Mouse (Mus musculus) MEL (cell line): ENCODE data around the gene Cfap299. TPM values are rescaled to one million over a fixed set of nuclear protein-coding genes. Genes with fewer than 3 reads are reported as not detected.

Source experiments
- DNase-seq: peaks from one replicate; pipeline ENCODE4 v3.0.0; 2011; ENCODE audit warnings: low read depth, low spot score
- H3K27ac ChIP-seq: 2 replicates; pipeline ENCODE4 v1.5.1; 2012; ENCODE audit warnings: low read depth, mild to moderate bottlenecking, control low read depth, low read length, moderate library complexity; ENCODE audit not compliant: control insufficient read depth
- H3K27me3 ChIP-seq, 2 experiments: fragments of 150-350 bp in 1 of 2; sonication (generic) in 1 of 2; 2 replicates each; pipeline ENCODE4 v1.6.1; 2012; ENCODE audit warnings: low read length in 2 of 2, mild to moderate bottlenecking in 2 of 2, improper control_type of control experiment in 1 of 2, moderate library complexity in 1 of 2; ENCODE audit not compliant: insufficient read depth in 2 of 2, control insufficient read depth in 1 of 2
- H3K36me3 ChIP-seq, 2 experiments: 2 replicates each; pipeline ENCODE4 v1.6.1; 2012 to 2014; ENCODE audit warnings: low read length in 2 of 2, improper control_type of control experiment in 1 of 2, inconsistent platforms in 1 of 2, mild to moderate bottlenecking in 1 of 2; ENCODE audit not compliant: insufficient read depth in 2 of 2, control insufficient read depth in 1 of 2
- H3K4me1 ChIP-seq, 2 experiments: fragments of 150-350 bp in 1 of 2; sonication (generic) in 1 of 2; 2 replicates each; pipeline ENCODE4 v1.6.1; 2012; ENCODE audit warnings: low read length in 2 of 2, improper control_type of control experiment in 1 of 2, mild to moderate bottlenecking in 1 of 2; ENCODE audit not compliant: insufficient read depth in 2 of 2, control insufficient read depth in 1 of 2
- H3K4me3 ChIP-seq, 2 experiments: fragments of 150-350 bp in 1 of 2; sonication (generic) in 1 of 2; 2 replicates each; pipeline ENCODE4 v1.5.1; 2012; ENCODE audit warnings: low read depth in 2 of 2, low read length in 2 of 2, mild to moderate bottlenecking in 2 of 2, moderate library complexity in 2 of 2, control low read depth in 1 of 2, improper control_type of control experiment in 1 of 2; ENCODE audit not compliant: control insufficient read depth in 1 of 2, insufficient read depth in 1 of 2
- H3K79me2 ChIP-seq: 2 replicates; pipeline ENCODE4 v1.6.1; 2012; ENCODE audit warnings: mild to moderate bottlenecking, low read length, moderate library complexity; ENCODE audit not compliant: control insufficient read depth, poor library complexity, insufficient read depth
- H3K9ac ChIP-seq: 2 replicates; pipeline ENCODE4 v1.6.1; 2012; ENCODE audit warnings: low read depth, mild to moderate bottlenecking, control low read depth, low read length, moderate library complexity; ENCODE audit not compliant: control insufficient read depth, poor library complexity, severe bottlenecking
- H3K9me3 ChIP-seq: fragments of 150-350 bp; sonication (generic); replicated peaks from 2 replicates; pipeline ENCODE4 v1.6.1; 2012; ENCODE audit warnings: mild to moderate bottlenecking, low read length, improper control_type of control experiment, moderate library complexity; ENCODE audit not compliant: insufficient read depth
- BHLHE40 ChIP-seq: IDR thresholded peaks from 2 replicates; pipeline ENCODE4 v1.6.1; 2012; ENCODE audit warnings: low read depth, mild to moderate bottlenecking, inconsistent platforms, low read length, improper control_type of control experiment, borderline replicate concordance
- CHD1 ChIP-seq: IDR thresholded peaks from 2 replicates; pipeline ENCODE4 v1.6.1; 2012; ENCODE audit warnings: low read depth, mild to moderate bottlenecking, inconsistent platforms, low read length, improper control_type of control experiment
- CHD2 ChIP-seq: IDR thresholded peaks from 2 replicates; pipeline ENCODE4 v1.6.1; 2011; ENCODE audit warnings: low read length, improper control_type of control experiment
- E2F4 ChIP-seq: IDR thresholded peaks from 2 replicates; pipeline ENCODE4 v1.6.1; 2011; ENCODE audit warnings: low read depth, low read length, improper control_type of control experiment, borderline replicate concordance
- ELF1 ChIP-seq: IDR thresholded peaks from 2 replicates; pipeline ENCODE4 v1.6.1; 2014; ENCODE audit warnings: low read depth, mild to moderate bottlenecking, inconsistent platforms, low read length, improper control_type of control experiment, moderate library complexity
- EP300 ChIP-seq, 2 experiments: IDR thresholded peaks; 2 replicates each; pipeline ENCODE4 v1.6.1; 2011; ENCODE audit warnings: improper control_type of control experiment in 2 of 2, low read length in 2 of 2, low read depth in 1 of 2, mild to moderate bottlenecking in 1 of 2
- ETS1 ChIP-seq: IDR thresholded peaks from 2 replicates; pipeline ENCODE4 v1.6.1; 2012; ENCODE audit warnings: low read depth, mild to moderate bottlenecking, inconsistent platforms, low read length, improper control_type of control experiment, moderate library complexity
- GATA1 ChIP-seq: IDR thresholded peaks from 2 replicates; pipeline ENCODE4 v1.6.1; 2011; ENCODE audit warnings: low read depth, low read length, improper control_type of control experiment
- HCFC1 ChIP-seq: IDR thresholded peaks from 2 replicates; pipeline ENCODE4 v1.6.1; 2012; ENCODE audit warnings: low read depth, mild to moderate bottlenecking, inconsistent platforms, low read length, improper control_type of control experiment, moderate library complexity
- KAT2A ChIP-seq: conservative IDR thresholded peaks from 2 replicates; pipeline ENCODE4 v1.6.1; 2012; ENCODE audit warnings: low read depth, low read length, improper control_type of control experiment, inconsistent platforms
- MXI1 ChIP-seq: IDR thresholded peaks from 2 replicates; pipeline ENCODE4 v1.6.1; 2011; ENCODE audit warnings: mild to moderate bottlenecking, low read depth, low read length, improper control_type of control experiment
- MYC ChIP-seq: IDR thresholded peaks from 2 replicates; pipeline ENCODE4 v1.6.1; 2011; ENCODE audit warnings: low read depth, mild to moderate bottlenecking, low read length, improper control_type of control experiment, moderate library complexity
- NELFE ChIP-seq: IDR thresholded peaks from 2 replicates; pipeline ENCODE4 v1.6.1; 2011; ENCODE audit warnings: low read depth, low read length, improper control_type of control experiment
- POLR2A ChIP-seq, 2 experiments: IDR thresholded peaks; 2 replicates each; pipeline ENCODE4 v1.6.1; 2011 to 2012; ENCODE audit warnings: low read length in 2 of 2, mild to moderate bottlenecking in 2 of 2, control low read depth in 1 of 2, improper control_type of control experiment in 1 of 2, low read depth in 1 of 2, moderate library complexity in 1 of 2; ENCODE audit not compliant: control insufficient read depth in 1 of 2, insufficient read depth in 1 of 2, poor library complexity in 1 of 2
- POLR2AphosphoS5 ChIP-seq: IDR thresholded peaks from 2 replicates; pipeline ENCODE4 v1.6.1; 2012; ENCODE audit warnings: low read depth, borderline replicate concordance, mild to moderate bottlenecking, inconsistent platforms, low read length, moderate library complexity, mixed read lengths
- RAD21 ChIP-seq: IDR thresholded peaks from 2 replicates; pipeline ENCODE4 v1.6.1; 2011; ENCODE audit warnings: mild to moderate bottlenecking, low read depth, low read length, improper control_type of control experiment
- RCOR1 ChIP-seq: IDR thresholded peaks from 2 replicates; pipeline ENCODE4 v1.6.1; 2012; ENCODE audit warnings: low read depth, mild to moderate bottlenecking, inconsistent platforms, low read length, improper control_type of control experiment
- TAL1 ChIP-seq: IDR thresholded peaks from 2 replicates; pipeline ENCODE4 v1.6.1; 2012; ENCODE audit warnings: mild to moderate bottlenecking, inconsistent platforms, low read length, moderate library complexity, mixed read lengths
- TBP ChIP-seq: IDR thresholded peaks from 2 replicates; pipeline ENCODE4 v1.8.0; 2011; ENCODE audit warnings: low read depth, low read length, improper control_type of control experiment
- TCF12 ChIP-seq: IDR thresholded peaks from 2 replicates; pipeline ENCODE4 v1.6.1; 2014; ENCODE audit warnings: low read depth, mild to moderate bottlenecking, inconsistent platforms, low read length, improper control_type of control experiment, moderate library complexity
- UBTF ChIP-seq: IDR thresholded peaks from 2 replicates; pipeline ENCODE4 v1.6.1; 2012; ENCODE audit warnings: low read depth, mild to moderate bottlenecking, inconsistent platforms, low read length, improper control_type of control experiment, moderate library complexity, borderline replicate concordance; ENCODE audit not compliant: insufficient read depth
- USF1 ChIP-seq: IDR thresholded peaks from 2 replicates; pipeline ENCODE4 v1.6.1; 2014; ENCODE audit warnings: low read depth, mild to moderate bottlenecking, inconsistent platforms, low read length, improper control_type of control experiment, moderate library complexity
- USF2 ChIP-seq, 2 experiments: IDR thresholded peaks; 2 replicates each; pipeline ENCODE4 v1.6.1; 2011 to 2012; ENCODE audit warnings: improper control_type of control experiment in 2 of 2, low read length in 2 of 2, borderline replicate concordance in 1 of 2, inconsistent platforms in 1 of 2, low read depth in 1 of 2, mild to moderate bottlenecking in 1 of 2; ENCODE audit not compliant: insufficient read depth in 1 of 2
- ZKSCAN1 ChIP-seq: IDR thresholded peaks from 2 replicates; pipeline ENCODE4 v1.6.1; 2012; ENCODE audit warnings: low read depth, mild to moderate bottlenecking, inconsistent platforms, low read length, improper control_type of control experiment, moderate library complexity
- ZMIZ1 ChIP-seq: IDR thresholded peaks from 2 replicates; pipeline ENCODE4 v1.6.1; 2012; ENCODE audit warnings: low read depth, mild to moderate bottlenecking, inconsistent platforms, low read length, improper control_type of control experiment, moderate library complexity
- polyA plus RNA-seq, 2 experiments: library from polyadenylated mRNA; stranded (reverse) in 1 of 2; unstranded in 1 of 2; fragments of >175 nt in 1 of 2; fragments of >200 nt in 1 of 2; gene quantifications; 2 replicates each; pipeline versions ENCODE4 v1.2.1 to v1.2.4; 2012; ENCODE audit warnings: low replicate concordance in 2 of 2, low read depth in 1 of 2; ENCODE audit not compliant: insufficient read length in 2 of 2, insufficient read depth in 1 of 2, missing spikeins in 1 of 2
- total RNA-seq: library from RNA; depleted of rRNA; stranded (reverse); fragments of 300-350 nt; gene quantifications from 2 replicates; pipeline ENCODE4 v1.2.3, GENCODE M21; 2012

Gene Cfap299
- total and polyA plus RNA-seq, 3 experiments, result not detected

- no peaks in the 10 kb centered on the region for H3K79me2 ChIP-seq
- no peaks in the 10 kb centered on the region for H3K9me3 ChIP-seq
- TF ChIP-seq TCF12, result no peak
- TF ChIP-seq ZMIZ1, result no peak
- TF ChIP-seq RAD21, result no peak
- no peak for TF ChIP-seq USF1
- no peak for TF ChIP-seq POLR2AphosphoS5
- TF ChIP-seq ETS1, result no peak
- no peak for TF ChIP-seq RCOR1
- TF ChIP-seq NELFE, result no peak
- TF ChIP-seq E2F4, result no peak
- no peak for TF ChIP-seq MXI1
- TF ChIP-seq POLR2A (IDR thresholded peaks at IDR 0.05; ENCODE audit: control insufficient read depth in 1 of 2, insufficient read depth in 1 of 2, low read depth in 1 of 2, low read length in 2 of 2, poor library complexity in 1 of 2), result no peak
- DNase-seq, result no peak
- H3K4me3 ChIP-seq, result no peak overlapping the region
- H3K36me3 ChIP-seq, result no peaks in the 10 kb centered on the region
- H3K9ac ChIP-seq, result no peak overlapping the region
- no peaks in the 10 kb centered on the region for H3K27me3 ChIP-seq
- H3K27ac ChIP-seq, result no peak overlapping the region
- no peaks in the 10 kb centered on the region for H3K4me1 ChIP-seq
These were observed 256.8 kb downstream of the Cfap299 start for GRCm38 (mm10) chr5:98585915-98586314.

GRCm38 (mm10) chr5:98613511-98613910, 284.4 kb downstream of the Cfap299 start:
- no peak for DNase-seq
- Histone ChIP-seq H3K36me3 (no peaks in the 10 kb centered on the region), H3K4me3 (no peak overlapping the region), H3K27ac (no peak overlapping the region), H3K79me2 (no peaks in the 10 kb centered on the region), H3K27me3 (no peaks in the 10 kb centered on the region), H3K9ac (no peak overlapping the region), H3K4me1 (no peaks in the 10 kb centered on the region), H3K9me3 (no peaks in the 10 kb centered on the region)
- TF ChIP-seq NELFE (no peak), POLR2AphosphoS5 (no peak), POLR2A (IDR thresholded peaks at IDR 0.05; ENCODE audit: control insufficient read depth in 1 of 2, insufficient read depth in 1 of 2, low read depth in 1 of 2, low read length in 2 of 2, poor library complexity in 1 of 2) (no peak), BHLHE40 (no peak), TAL1 (no peak), USF2 (IDR thresholded peaks at IDR 0.05; ENCODE audit: borderline replicate concordance in 1 of 2, insufficient read depth in 1 of 2, low read depth in 1 of 2, low read length in 2 of 2) (no peak), USF1 (no peak), ZKSCAN1 (no peak), GATA1 (no peak), CHD1 (no peak), MYC (no peak), RAD21 (no peak), CHD2 (no peak), TCF12 (no peak), TBP (no peak), UBTF (no peak), ELF1 (no peak), EP300 (IDR thresholded peaks at IDR 0.05; ENCODE audit: low read depth in 1 of 2, low read length in 2 of 2) (no peak), HCFC1 (no peak), KAT2A (no peak)
